Mouse (Mus musculus) skeletal muscle tissue, postnatal 0 days (tissue): Measurements from ENCODE around the gene Rnf144a. TPM values are rescaled to one million over a fixed set of nuclear protein-coding genes. Genes with fewer than 3 reads are reported as not detected.

Experiments
- microRNA-seq, 2 experiments: library from miRNA; unstranded; fragments of <30 nt; microRNA quantifications; one replicate each; pipeline ENCODE4; 2016
- polyA plus RNA-seq: library from polyadenylated mRNA; unstranded; fragments of >200 nt; fragmentation: Nextera tagmentation; extraction: Ambion mirVana; gene quantifications from 2 replicates; pipeline ENCODE4 v1.2.1, GENCODE M21; 2015

The Rnf144a gene
- polyA plus RNA-seq: 16.4 and 16.7 TPM in 2 replicates

GRCm38 (mm10) chr12:26415104-26415771 is at the start of gene Rnf144a:
Gene Rnf144a, minus strand, starts transcription at chr12:26415254.

GRCm38 (mm10) chr12:26456028-26456698 is 41.1 kb upstream of the Rnf144a start, which contains the start of gene Rsad2:
Gene Rsad2, minus strand, starts transcription at chr12:26456452.

Small RNA genes lying within 50 kb of the gene (microRNA-seq; reads per million reads assigned to microRNA genes)
- 0.71 to 0.85 reads per million in 2 experiments for gene Mir6538

Other genes starting within 250 kb of the Rnf144a start
- gene Rsad2, start 41.2 kb upstream of the Rnf144a start, polyA plus RNA-seq: 3.4 and 3.6 TPM in 2 replicates
- gene Cmpk2, start 54.0 kb upstream of the Rnf144a start, polyA plus RNA-seq: 5.7 and 6.3 TPM in 2 replicates